15 mouse cellular contexts compared by ENCODE assay signal in genomic region chr15:80901806-80902513, GRCm38 (mm10). TPM values are rescaled to one million over a fixed set of nuclear protein-coding genes. Genes with fewer than 3 reads are reported as not detected.
DNase-seq lines count a peak whose midpoint lies in the region.
"Had no signal": no experiment of that assay in that cellular context is flagged by ENCODE, and none has a peak within 500 bp of the region (broad histone marks: within the 10 kb centered on the region; RNA-seq: fewer than 3 reads in every experiment).

No protein-coding gene starts in this region.

- peaks cover 12% of the 10 kb centered on the region for H3K36me3 ChIP-seq in splenic B cell, adult 2 months (ENCODE audit: control insufficient read depth, insufficient read depth, low read length, poor library complexity, severe bottlenecking)

- H3K27me3 ChIP-seq in splenic B cell, adult 2 months (ENCODE audit: control insufficient read depth, insufficient read depth, low read length, poor library complexity, severe bottlenecking), result no peaks in the 10 kb centered on the region
- H3K27me3 ChIP-seq: hindbrain, embryonic 13.5 days; limb, embryonic 15.5 days; stomach, embryonic 15.5 days had no signal

- intact Hi-C loops in gastrocnemius, postnatal 36 days (cut with DNase I), result no loop called here

- peak; percentile 40 to 56 for DNase-seq in right cerebral cortex, adult 2 months (ENCODE audit: low spot score in 2 of 2)
- no peak for DNase-seq in right cerebral cortex, postnatal 14 days
- DNase-seq in brain, adult 2 months (ENCODE audit: low read depth, low spot score), result peak; percentile 70
- DNase-seq in layer of hippocampus, adult 9-11 months, result peak; percentile 35
- DNase-seq in splenic B cell, adult 2 months (ENCODE audit: low read depth, low spot score), result peak; percentile 23
- no peak for DNase-seq in gastrocnemius, postnatal 36 days
- no peak for DNase-seq in urinary bladder, postnatal 4 days (ENCODE audit: low spot score in 2 of 2)
- DNase-seq: cerebellum, adult 9-11 months; gastrocnemius, postnatal 25 days; kidney, adult 11 months; kidney, postnatal 25 days; midbrain, embryonic 14.5 days had no signal

RNA-seq across cellular contexts. Expression of gene Adsl, which starts 46.3 kb away (rescaled TPM):
- total RNA-seq in gastrocnemius, postnatal 36 days (2021), result 100 to 1,000 TPM; 170 to 198 TPM

Comparison
In these comparisons a context has a peak if more than half of its experiments do, and no peak if none do; other contexts are left out.
1. DNase-seq: peak in right cerebral cortex, adult 2 months (2 of 2), brain, adult 2 months (single experiment), layer of hippocampus, adult 9-11 months (single experiment) and splenic B cell, adult 2 months (single experiment); none in right cerebral cortex, postnatal 14 days (single experiment), gastrocnemius, postnatal 36 days (0 of 2) and urinary bladder, postnatal 4 days (0 of 2).